Mouse (Mus musculus): Measurements from ENCODE around the gene Dram1. TPM values are rescaled to one million over a fixed set of nuclear protein-coding genes. Genes with fewer than 3 reads are reported as not detected.

The Dram1 gene
- polyA plus RNA-seq, 1 experiment from 2014 or later = 3.8 TPM

DNA sequence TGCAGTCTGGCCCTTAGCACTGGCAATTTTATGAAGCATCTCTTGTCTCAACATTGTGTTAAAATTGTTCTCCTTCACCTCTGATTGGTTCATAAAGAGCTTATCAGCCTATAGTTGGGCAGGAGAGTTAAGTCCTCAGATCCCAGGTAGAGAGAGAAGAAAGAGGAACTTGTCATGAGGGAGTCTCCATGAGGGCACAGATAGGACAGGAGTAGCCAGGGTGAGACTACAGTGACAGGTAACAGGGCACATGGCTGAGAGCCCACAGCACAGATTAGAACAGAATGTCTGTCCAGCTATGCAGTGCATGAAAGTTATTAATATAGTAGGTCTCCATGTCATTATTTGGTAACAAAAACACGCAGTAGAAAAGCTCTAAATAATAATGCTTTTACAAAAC is 16.7 kb downstream of the Dram1 start:
- no peak overlapping the region for H3K4me3 ChIP-seq (replicated peaks)
- no peaks in the 10 kb centered on the region for H3K36me3 ChIP-seq
- no peaks in the 10 kb centered on the region for H3K9me3 ChIP-seq
- H3K27ac ChIP-seq = no peak overlapping the region
- 53% methylated on average over 1 of the region's 1 CpGs for WGBS
- no peak for ATAC-seq
- no peaks in the 10 kb centered on the region for H3K27me3 ChIP-seq (replicated peaks)
- no peaks in the 10 kb centered on the region for H3K4me1 ChIP-seq (replicated peaks)
- no peak overlapping the region for H3K9ac ChIP-seq
- H3K4me2 ChIP-seq (replicated peaks) = no peak overlapping the region

DNA sequence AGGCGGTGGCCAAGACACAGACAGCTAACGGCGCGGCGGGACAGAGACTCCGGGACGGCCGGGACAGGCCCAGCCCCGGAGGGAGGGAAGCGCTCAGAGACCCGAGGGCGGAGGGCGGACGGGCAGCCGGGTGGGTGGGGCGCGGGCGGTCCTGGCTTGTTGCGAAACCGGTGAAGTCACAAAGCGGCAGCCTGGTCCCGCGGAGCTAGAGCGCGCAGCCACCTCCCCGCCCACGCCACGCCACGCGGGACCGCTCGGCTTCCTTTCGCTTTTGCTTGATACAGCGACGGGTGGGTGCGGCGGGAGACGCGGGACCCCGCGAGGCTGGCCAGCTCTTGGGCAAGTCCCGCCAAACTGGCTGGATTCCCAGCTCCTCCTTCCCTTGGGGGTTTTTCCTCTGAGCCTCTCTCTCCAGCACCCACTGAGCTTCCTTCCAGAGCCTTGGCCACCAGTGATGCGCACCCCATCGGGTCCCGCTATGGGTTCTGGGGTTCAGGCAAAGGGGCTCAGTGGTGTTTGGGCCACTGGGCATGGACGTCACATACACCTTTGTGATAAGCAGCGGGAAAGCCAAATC is 21.8 kb downstream of the Dram1 start:
- Histone ChIP-seq H3K9me3 (no peaks in the 10 kb centered on the region), H3K4me1 (replicated peaks) (peaks cover 6% of the 10 kb centered on the region; the same call in 1 of the 2 replicates), H3K27me3 (replicated peaks) (no peaks in the 10 kb centered on the region), H3K27ac (no peak overlapping the region), H3K36me3 (no peaks in the 10 kb centered on the region), H3K4me2 (replicated peaks) (peak overlapping the region; percentile 92), H3K4me3 (replicated peaks) (peak overlapping the region; percentile 58), H3K9ac (peak overlapping the region; percentile 57)
- WGBS = 2% methylated on average over 43 of the region's 47 CpGs
- ATAC-seq = peak; percentile 90

DNA sequence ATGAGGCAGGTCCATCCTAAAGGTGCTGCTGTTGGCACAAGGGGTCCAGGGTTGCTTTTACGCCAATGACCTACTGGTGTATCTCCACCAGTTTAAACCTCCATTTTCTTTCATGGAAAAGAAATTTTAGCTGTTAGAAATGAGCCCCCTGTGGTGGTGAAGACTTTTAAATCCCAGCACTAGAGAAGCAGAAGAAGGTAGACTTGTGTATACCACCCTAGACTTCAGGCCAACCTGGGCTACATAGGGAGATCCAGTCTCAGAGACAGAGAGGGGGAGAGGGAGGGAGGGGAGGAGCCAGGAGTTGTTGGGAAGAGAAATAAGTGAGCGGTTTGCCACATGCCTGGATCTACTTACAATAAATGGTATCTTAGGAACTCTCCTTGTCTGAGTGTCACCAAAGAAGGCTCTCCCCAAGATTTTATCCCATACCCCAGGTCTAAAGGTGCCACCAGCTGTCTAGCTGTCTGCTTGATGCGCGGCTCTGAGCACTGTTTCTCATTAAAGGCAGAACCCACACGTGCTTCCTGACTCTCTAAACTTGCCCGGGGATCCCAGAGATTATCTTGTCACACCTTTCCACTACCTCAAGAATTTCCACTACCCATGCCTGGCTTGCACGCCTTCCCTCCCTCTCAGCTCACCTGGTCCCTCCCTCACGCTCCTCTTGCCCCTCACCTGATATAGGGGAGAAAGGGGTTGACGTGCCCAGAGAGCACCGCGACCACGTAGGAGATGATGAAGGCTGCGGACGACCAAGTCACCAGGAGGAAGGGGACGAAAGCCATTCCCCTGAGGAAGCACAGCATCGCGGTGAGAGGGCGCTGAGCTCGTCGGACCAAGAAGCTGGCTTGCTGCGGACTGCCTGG is 22.5 kb downstream of the Dram1 start:
- Histone ChIP-seq H3K27me3 (replicated peaks) (no peaks in the 10 kb centered on the region), H3K9me3 (no peaks in the 10 kb centered on the region), H3K4me1 (replicated peaks) (peaks cover 6% of the 10 kb centered on the region; the same call in 1 of the 2 replicates), H3K4me2 (replicated peaks) (peak overlapping the region; percentile 92), H3K27ac (no peak overlapping the region), H3K36me3 (no peaks in the 10 kb centered on the region), H3K9ac (peak overlapping the region; percentile 57), H3K4me3 (replicated peaks) (peak overlapping the region; percentile 58)
- peak; percentile 32 for ATAC-seq
- 12% methylated on average over 21 of the region's 21 CpGs for WGBS

DNA sequence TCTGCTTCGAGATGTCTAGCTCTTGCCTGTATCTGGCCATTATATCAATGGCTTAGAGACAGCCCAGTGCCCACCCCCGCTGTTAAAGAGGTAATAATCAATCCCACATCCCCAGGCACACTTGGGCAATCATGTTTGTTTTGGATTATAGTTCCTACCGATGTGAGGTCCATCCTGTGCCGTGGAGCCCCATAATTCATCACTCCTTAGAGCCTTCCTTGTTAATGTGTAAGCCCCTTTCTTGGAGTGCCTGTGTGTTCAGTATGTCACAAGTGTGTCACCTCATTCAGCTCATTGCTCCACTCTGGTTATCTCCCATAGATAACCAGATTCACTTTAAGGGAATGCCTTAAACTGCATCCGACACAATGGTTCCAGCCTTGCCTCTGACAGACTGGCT is 24.3 kb downstream of the Dram1 start:
- H3K27ac ChIP-seq = no peak overlapping the region
- no peaks in the 10 kb centered on the region for H3K27me3 ChIP-seq (replicated peaks)
- no peak overlapping the region for H3K9ac ChIP-seq
- WGBS = 55% methylated on average over 5 of the region's 5 CpGs
- no peaks in the 10 kb centered on the region for H3K36me3 ChIP-seq
- H3K9me3 ChIP-seq = no peaks in the 10 kb centered on the region
- ATAC-seq = peak; percentile 57
- no peak overlapping the region for H3K4me2 ChIP-seq (replicated peaks)
- no peak overlapping the region for H3K4me3 ChIP-seq (replicated peaks)
- H3K4me1 ChIP-seq (replicated peaks) = peaks cover 6% of the 10 kb centered on the region; the same call in 1 of the 2 replicates

DNA sequence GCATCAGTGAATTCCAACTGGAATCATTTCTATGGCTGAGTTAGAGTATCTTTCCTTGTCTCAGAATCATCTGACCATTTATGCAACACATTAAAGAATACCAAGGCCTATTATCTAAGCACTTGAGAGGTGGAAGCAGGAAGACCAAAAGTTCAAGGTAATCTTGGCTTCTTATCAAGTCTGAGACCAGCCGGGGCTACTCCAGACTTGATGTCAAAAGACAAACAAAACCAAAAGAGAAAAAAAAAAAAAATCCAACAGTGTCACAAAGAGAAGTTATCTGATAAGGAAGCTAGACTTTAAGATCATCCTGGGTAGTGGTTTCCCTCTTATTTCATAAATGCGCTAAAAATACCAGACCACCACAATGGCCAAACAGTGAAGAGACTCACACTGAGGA is 26.3 kb downstream of the Dram1 start:
- Histone ChIP-seq H3K27ac (no peak overlapping the region), H3K4me2 (replicated peaks) (no peak overlapping the region), H3K27me3 (replicated peaks) (no peaks in the 10 kb centered on the region), H3K9ac (no peak overlapping the region), H3K36me3 (no peaks in the 10 kb centered on the region), H3K4me1 (replicated peaks) (peaks cover 6% of the 10 kb centered on the region; the same call in 1 of the 2 replicates), H3K4me3 (replicated peaks) (no peak overlapping the region), H3K9me3 (no peaks in the 10 kb centered on the region)
- WGBS = 71% methylated on average over 2 of the region's 2 CpGs
- no peak for ATAC-seq

DNA sequence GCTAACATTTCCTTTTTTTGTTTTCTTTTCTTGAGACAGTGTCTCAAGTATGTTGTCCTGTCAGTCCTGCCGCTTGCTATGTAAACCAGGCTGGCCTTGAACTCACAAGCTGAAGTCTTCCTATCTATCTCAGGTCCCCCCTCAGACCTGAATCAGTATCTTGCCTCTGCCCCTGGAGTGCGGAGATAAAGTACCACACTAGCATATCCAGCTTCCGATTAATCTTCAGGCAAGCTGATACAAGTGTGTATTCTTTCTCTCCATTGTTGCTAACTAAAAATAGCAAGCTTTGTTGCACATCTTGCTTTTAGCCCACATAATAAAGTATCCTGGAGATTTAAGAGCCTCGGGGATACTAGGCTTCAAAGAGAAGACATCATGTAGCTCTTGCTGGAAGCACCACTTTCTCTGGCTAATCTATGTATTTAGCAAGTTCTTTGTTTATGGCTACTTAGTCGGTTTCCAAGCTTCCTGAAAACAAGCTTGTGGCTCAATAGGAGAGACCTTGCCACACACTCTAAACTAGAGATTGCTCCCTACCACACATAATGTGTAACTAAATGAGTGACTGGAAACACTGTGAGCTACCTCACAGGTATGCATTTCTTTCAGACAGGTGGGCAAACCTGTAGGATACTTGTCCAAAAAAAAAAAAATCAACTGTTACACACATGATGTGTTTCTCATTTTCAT is 27.3 kb downstream of the Dram1 start:
- WGBS = 68% methylated on average over 5 of the region's 5 CpGs
- Histone ChIP-seq H3K4me2 (replicated peaks) (no peak overlapping the region), H3K4me3 (replicated peaks) (no peak overlapping the region), H3K9ac (no peak overlapping the region), H3K4me1 (replicated peaks) (peaks cover 3% of the 10 kb centered on the region; the same call in 1 of the 2 replicates), H3K9me3 (no peaks in the 10 kb centered on the region), H3K27ac (no peak overlapping the region), H3K27me3 (replicated peaks) (no peaks in the 10 kb centered on the region), H3K36me3 (no peaks in the 10 kb centered on the region)
- no peak for ATAC-seq

DNA sequence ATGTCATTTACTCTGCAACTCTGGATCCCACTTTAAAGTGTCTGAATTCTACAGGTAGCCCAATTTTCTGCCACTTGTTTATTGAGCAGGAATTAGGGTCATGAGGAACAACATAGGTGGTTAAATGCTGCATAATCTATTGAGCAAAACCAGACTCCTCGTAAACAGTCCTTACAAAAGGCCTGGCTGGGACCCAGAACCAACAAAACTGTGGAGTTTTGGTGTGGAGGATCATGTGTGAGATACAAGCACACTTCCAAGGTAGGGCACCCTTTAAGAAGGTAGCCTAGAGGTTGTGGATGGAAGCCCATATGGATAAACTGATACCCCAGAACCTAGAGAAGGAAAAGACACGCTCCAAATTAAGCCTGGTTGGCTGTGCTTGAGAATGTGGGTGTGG is 28.2 kb downstream of the Dram1 start:
- Histone ChIP-seq H3K36me3 (no peaks in the 10 kb centered on the region), H3K4me1 (replicated peaks) (no peaks in the 10 kb centered on the region), H3K4me2 (replicated peaks) (no peak overlapping the region), H3K4me3 (replicated peaks) (no peak overlapping the region), H3K27ac (no peak overlapping the region), H3K9me3 (no peaks in the 10 kb centered on the region), H3K27me3 (replicated peaks) (no peaks in the 10 kb centered on the region), H3K9ac (no peak overlapping the region)
- 77% methylated on average over 2 of the region's 2 CpGs for WGBS
- ATAC-seq = no peak

DNA sequence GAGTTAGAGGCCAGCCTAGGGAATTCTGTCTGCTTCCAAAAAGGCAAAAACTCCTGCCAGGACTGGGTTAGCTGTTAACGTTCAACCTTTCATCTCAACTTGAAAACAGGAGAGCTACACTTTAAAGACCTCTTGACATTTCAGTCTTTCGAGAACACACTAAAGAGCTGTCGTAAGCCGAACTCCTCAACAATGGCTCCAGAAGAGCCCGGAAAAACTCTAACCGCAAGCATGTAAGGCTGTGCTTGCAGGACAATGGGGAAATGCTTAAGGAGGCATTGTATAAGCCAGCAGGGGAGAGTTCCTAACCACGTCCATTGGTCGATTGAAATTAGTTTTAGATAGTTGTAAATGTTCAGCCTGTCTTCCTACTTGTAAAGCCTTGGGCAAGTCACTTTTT is 29.1 kb downstream of the Dram1 start:
- no peak overlapping the region for H3K4me3 ChIP-seq (replicated peaks)
- no peaks in the 10 kb centered on the region for H3K36me3 ChIP-seq
- no peak for ATAC-seq
- no peak overlapping the region for H3K9ac ChIP-seq
- H3K27me3 ChIP-seq (replicated peaks) = no peaks in the 10 kb centered on the region
- H3K4me1 ChIP-seq (replicated peaks) = no peaks in the 10 kb centered on the region
- H3K4me2 ChIP-seq (replicated peaks) = no peak overlapping the region
- H3K27ac ChIP-seq = no peak overlapping the region
- no peaks in the 10 kb centered on the region for H3K9me3 ChIP-seq
- 55% methylated on average over 8 of the region's 8 CpGs for WGBS

DNA sequence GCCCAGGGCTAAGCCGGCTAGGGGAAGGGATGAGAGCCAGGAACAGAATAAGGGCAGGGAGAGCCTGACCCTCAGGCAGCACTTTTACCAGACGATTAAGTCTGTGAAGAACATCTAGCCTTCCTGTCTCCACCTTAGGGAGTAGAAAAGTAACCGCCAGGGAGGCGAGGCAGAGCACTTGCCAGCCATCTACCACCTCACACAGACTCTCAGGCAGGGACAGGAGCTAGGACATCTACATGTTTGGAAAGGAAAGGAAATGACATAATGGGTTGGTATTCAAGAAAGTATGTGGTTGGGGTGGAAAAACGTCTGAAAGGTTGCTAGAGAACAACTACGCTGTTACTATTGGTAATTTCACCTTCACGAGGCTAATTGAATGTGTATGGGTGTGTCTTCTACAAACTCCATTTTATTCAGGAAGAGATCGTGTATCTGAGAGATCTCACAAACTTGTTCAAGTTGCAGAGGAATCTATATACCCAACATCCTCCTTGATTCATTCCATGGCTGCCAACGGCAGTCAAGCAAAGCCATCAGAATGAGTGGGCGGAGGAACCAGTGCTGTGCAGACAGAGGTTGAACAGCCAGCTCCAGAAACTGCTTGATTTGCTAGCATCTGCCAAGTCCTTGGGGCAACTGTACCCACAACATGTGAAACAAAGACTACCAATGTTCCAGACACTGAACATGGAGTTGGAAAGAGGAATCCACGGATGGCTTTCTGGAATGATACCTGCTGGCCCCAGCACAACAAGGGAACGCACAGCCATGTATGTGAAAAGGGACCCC is 32.2 kb downstream of the Dram1 start:
- no peak overlapping the region for H3K4me2 ChIP-seq (replicated peaks)
- no peak overlapping the region for H3K4me3 ChIP-seq (replicated peaks)
- no peaks in the 10 kb centered on the region for H3K4me1 ChIP-seq (replicated peaks)
- H3K9me3 ChIP-seq = no peaks in the 10 kb centered on the region
- ATAC-seq = no peak
- H3K27me3 ChIP-seq (replicated peaks) = no peaks in the 10 kb centered on the region
- no peak overlapping the region for H3K9ac ChIP-seq
- 77% methylated on average over 12 of the region's 12 CpGs for WGBS
- H3K27ac ChIP-seq = no peak overlapping the region
- H3K36me3 ChIP-seq = no peaks in the 10 kb centered on the region

DNA sequence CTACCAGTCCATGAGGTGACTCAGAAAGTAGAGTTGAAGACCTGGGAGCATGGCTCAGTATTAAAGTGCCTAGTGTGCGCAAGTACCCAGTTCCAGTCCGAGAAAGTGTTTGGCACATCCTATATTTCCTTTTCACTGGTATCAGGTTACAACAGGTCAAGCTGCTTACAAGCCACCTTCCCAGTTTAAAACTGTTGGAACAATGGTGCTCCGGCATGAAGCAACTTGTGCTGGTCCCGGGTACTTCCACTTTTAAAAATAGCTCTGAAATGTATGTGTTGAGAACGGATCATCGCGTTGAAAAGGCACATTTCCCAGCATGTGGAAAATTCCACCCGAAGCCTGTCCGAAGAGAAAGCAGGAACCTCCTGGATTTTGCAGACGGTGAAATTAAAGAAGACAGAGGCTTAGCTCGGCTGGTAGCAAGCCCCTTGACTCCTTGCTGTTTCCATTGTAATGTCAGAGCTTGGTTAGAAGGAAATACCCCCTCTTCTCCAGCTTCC is 32.9 kb downstream of the Dram1 start:
- ATAC-seq = no peak
- Histone ChIP-seq H3K27ac (no peak overlapping the region), H3K36me3 (no peaks in the 10 kb centered on the region), H3K4me1 (replicated peaks) (no peaks in the 10 kb centered on the region), H3K4me3 (replicated peaks) (no peak overlapping the region), H3K9ac (no peak overlapping the region), H3K27me3 (replicated peaks) (no peaks in the 10 kb centered on the region), H3K9me3 (no peaks in the 10 kb centered on the region), H3K4me2 (replicated peaks) (no peak overlapping the region)
- 69% methylated on average over 11 of the region's 11 CpGs for WGBS

DNA sequence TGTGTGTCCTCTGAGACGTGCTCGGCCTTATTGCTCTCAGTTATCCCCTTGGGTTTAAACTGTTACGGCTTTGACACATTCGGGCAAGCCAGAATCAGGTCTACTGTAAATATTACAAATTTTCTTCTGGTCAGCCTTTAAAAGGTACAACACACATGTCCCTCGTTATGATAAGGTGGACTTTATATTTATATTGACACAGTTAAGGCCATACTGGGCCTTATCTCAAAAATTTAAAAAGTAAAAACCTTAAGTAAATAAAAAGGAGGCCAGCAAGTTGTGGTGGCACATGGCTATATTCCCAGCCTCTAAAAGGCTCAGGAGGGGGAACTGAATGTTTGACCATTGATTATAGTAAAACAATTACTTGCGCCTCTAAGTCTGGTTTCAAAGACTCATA is 37.5 kb downstream of the Dram1 start:
- Histone ChIP-seq H3K9ac (no peak overlapping the region), H3K36me3 (no peaks in the 10 kb centered on the region), H3K9me3 (no peaks in the 10 kb centered on the region), H3K4me3 (replicated peaks) (no peak overlapping the region), H3K4me2 (replicated peaks) (no peak overlapping the region), H3K27ac (no peak overlapping the region), H3K4me1 (replicated peaks) (no peaks in the 10 kb centered on the region), H3K27me3 (replicated peaks) (no peaks in the 10 kb centered on the region)
- peak; percentile 65 for ATAC-seq
- WGBS = 72% methylated on average over 6 of the region's 6 CpGs

DNA sequence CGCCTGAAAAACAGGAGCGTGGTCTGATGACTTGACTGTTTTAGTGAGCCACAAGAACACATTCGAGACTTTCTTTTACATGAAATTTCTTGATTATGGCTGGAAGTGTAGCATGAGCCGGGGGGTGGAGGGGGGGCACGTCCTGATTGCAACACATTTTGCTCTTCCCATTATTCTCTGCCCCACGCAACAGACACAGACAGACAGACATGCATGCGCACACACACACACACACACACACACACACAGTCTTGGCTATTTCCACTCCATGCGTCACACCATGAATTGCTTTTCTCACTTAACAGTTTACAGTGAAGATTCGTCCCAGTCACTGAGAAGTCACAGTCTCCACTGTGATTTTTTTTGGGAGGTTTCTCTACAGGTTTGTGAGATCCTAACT is 38.2 kb downstream of the Dram1 start:
- Histone ChIP-seq H3K9ac (no peak overlapping the region), H3K4me1 (replicated peaks) (no peaks in the 10 kb centered on the region), H3K27me3 (replicated peaks) (no peaks in the 10 kb centered on the region), H3K27ac (no peak overlapping the region), H3K9me3 (no peaks in the 10 kb centered on the region), H3K4me3 (replicated peaks) (no peak overlapping the region), H3K4me2 (replicated peaks) (no peak overlapping the region), H3K36me3 (no peaks in the 10 kb centered on the region)
- 89% methylated on average over 9 of the region's 9 CpGs for whole genome bisulfite sequencing
- ATAC-seq = no peak

Data from intestine, embryonic 15.5 days (tissue).